Comparison of ENCODE assay signal across 8 mouse cellular contexts in genomic region chr10:75032395-75032794, GRCm38 (mm10). TPM values are rescaled to one million over a fixed set of nuclear protein-coding genes. Genes with fewer than 3 reads are reported as not detected.
DNase-seq lines count a peak whose midpoint lies in the region; ATAC-seq lines count a peak whose summit lies in the region.
"Had no signal": no experiment of that assay in that cellular context is flagged by ENCODE, and none has a peak within 500 bp of the region (broad histone marks: within the 10 kb centered on the region; RNA-seq: fewer than 3 reads in every experiment).

Rsph14 (minus strand) TSS chr10:75032586.

- DNase-seq in adrenal gland, postnatal 25 days, result peak; percentile 96
- peak; percentile 83 to 90 for DNase-seq in cerebellum, postnatal 14 days
- DNase-seq in frontal cortex, postnatal 25 days (ENCODE audit: low spot score in 2 of 2), result peak; percentile 44 to 74
- peak; percentile 94 for DNase-seq in kidney, adult 9 months
- DNase-seq in limb, embryonic 10.5 days (ENCODE audit: low spot score), result peak; percentile 51
- DNase-seq in testis, postnatal 14 days (ENCODE audit: low spot score), result peak; percentile 88

- peak; percentile 75 for ATAC-seq in neural tube, embryonic 14.5 days (ENCODE audit: low read depth)

- no peak within 1 kb of the TSS for H3K27ac ChIP-seq in limb, embryonic 10.5 days
- peak within 1 kb of the TSS; percentile 40 for H3K27ac ChIP-seq in neural tube, embryonic 14.5 days (ENCODE audit: low read depth, low read length)

- no peaks in the 10 kb centered on the region for H3K36me3 ChIP-seq in limb, embryonic 10.5 days
- H3K36me3 ChIP-seq in neural tube, embryonic 14.5 days (ENCODE audit: control insufficient read depth, insufficient read depth, low read length), result no peaks in the 10 kb centered on the region

- WGBS in limb, embryonic 10.5 days, result 40% methylated on average over 10 of the region's 10 CpGs
- WGBS in neural tube, embryonic 14.5 days, result 8% methylated on average over 10 of the region's 10 CpGs

- H3K4me2 ChIP-seq in neural tube, embryonic 14.5 days (ENCODE audit: low read depth, low read length), result peak within 1 kb of the TSS; percentile 21

- H3K27me3 ChIP-seq in limb, embryonic 10.5 days (ENCODE audit: low read depth, poor library complexity, severe bottlenecking), result no peaks in the 10 kb centered on the region
- H3K27me3 ChIP-seq in neural tube, embryonic 14.5 days (ENCODE audit: control insufficient read depth, insufficient read depth, low read length), result no peaks in the 10 kb centered on the region

- no peak within 1 kb of the TSS for H3K4me3 ChIP-seq in limb, embryonic 10.5 days
- no peak within 1 kb of the TSS for H3K4me3 ChIP-seq in neural tube, embryonic 14.5 days (ENCODE audit: low read depth, low read length)

- H3K4me1 ChIP-seq in limb, embryonic 10.5 days, result peaks cover 35% of the 10 kb centered on the region
- peaks cover 20% of the 10 kb centered on the region for H3K4me1 ChIP-seq in neural tube, embryonic 14.5 days (ENCODE audit: control insufficient read depth, insufficient read depth, low read length)

- H3K9me3 ChIP-seq in limb, embryonic 10.5 days (replicated peaks), result no peaks in the 10 kb centered on the region
- H3K9me3 ChIP-seq in neural tube, embryonic 14.5 days (ENCODE audit: control insufficient read depth, low read length), result no peaks in the 10 kb centered on the region

- H3K9ac ChIP-seq in neural tube, embryonic 14.5 days (replicated peaks; ENCODE audit: low read depth, low read length), result no peak within 1 kb of the TSS

RNA-seq across cellular contexts. Expression of gene Rsph14, which starts in this region (rescaled TPM):
- total RNA-seq in adrenal gland, postnatal 25 days (2021), result 0.52 TPM in 1 of 2 replicates, not detected in the other
- polyA plus RNA-seq in limb, embryonic 10.5 days (2016; fragmentation: Nextera tagmentation; extraction: Ambion mirVana), result not detected in 2 replicates
- polyA plus RNA-seq in neural tube, embryonic 14.5 days (2014; fragmentation: Nextera tagmentation; extraction: Ambion mirVana), result 0.33 TPM in 1 of 2 replicates, not detected in the other
- total RNA-seq: common myeloid progenitor, adult 5-6 weeks had no signal

Comparison
In these comparisons a context has a peak if more than half of its experiments do, and no peak if none do; other contexts are left out.
1. Peak in DNase-seq in adrenal gland, postnatal 25 days; RNA of the gene not detected or under 1 TPM.
2. Peak in DNase-seq in limb, embryonic 10.5 days; RNA of the gene not detected or under 1 TPM.
3. Peak in ATAC-seq, H3K27ac ChIP-seq and H3K4me2 ChIP-seq in neural tube, embryonic 14.5 days; RNA of the gene not detected or under 1 TPM.